Mouse (Mus musculus): ENCODE measurements around the gene Tdp1. TPM values are rescaled to one million over a fixed set of nuclear protein-coding genes. Genes with fewer than 3 reads are reported as not detected.

Gene Tdp1
- 1 to 10 TPM; 2.2 to 4.1 (median 3.2) TPM for total RNA-seq (2022)

DNA sequence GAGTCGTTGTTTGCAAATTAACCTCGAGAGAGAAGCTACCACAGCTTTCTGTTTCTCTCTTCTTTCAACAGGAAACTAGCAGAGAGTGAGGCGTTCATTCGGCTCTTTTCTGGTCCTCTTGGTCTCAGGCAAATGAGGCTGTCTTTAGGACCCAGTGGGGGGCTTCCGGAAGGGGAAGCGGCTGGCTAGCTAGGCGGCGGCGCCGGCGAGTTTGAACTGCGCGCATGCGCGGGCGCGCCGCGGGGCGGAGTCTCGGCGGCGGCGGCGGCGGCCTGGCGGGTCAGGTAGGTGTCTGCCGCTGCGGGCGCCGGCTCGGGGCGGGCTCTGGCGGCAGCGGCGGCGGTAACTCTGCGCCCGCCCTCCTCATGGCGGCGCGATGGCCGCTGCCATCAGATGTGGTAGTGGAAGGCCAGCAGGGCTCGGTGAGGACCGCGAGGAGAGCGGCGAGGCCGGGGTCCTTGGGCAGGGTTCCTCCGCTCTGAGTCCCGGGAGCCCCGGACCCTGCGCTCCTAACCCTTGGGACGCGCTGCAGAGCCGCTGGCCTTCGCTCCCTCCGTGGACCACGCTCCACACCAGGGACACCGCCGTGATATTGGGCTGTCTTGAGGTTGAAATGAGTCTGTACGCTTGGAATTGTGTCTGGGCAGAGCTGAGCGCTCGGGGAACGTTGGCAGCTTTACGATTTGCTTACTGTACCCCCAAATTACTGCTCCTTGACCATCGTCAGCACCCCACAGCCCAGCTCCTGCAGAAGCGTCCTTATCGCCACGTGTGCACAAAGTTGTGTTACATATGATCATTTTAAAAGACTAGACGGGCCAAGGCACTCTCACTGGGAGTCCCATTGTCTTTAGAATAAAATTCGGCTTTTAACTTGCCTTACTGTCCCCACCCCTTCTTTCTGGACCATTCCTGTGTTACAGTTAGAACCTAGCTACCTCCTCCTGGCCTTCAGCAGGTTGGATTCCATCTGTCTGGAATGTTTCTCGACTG is at the start of gene Tdp1, which contains the start of gene Efcab11:
Gene Tdp1, plus strand, starts transcription at position 249 of the 993 bp plus-strand sequence.
Gene Efcab11, minus strand, starts transcription at position 171 of the 993 bp plus-strand sequence.
- peak; percentile 83 to 88 for DNase-seq (ENCODE audit: low spot score in 2 of 2)

DNA sequence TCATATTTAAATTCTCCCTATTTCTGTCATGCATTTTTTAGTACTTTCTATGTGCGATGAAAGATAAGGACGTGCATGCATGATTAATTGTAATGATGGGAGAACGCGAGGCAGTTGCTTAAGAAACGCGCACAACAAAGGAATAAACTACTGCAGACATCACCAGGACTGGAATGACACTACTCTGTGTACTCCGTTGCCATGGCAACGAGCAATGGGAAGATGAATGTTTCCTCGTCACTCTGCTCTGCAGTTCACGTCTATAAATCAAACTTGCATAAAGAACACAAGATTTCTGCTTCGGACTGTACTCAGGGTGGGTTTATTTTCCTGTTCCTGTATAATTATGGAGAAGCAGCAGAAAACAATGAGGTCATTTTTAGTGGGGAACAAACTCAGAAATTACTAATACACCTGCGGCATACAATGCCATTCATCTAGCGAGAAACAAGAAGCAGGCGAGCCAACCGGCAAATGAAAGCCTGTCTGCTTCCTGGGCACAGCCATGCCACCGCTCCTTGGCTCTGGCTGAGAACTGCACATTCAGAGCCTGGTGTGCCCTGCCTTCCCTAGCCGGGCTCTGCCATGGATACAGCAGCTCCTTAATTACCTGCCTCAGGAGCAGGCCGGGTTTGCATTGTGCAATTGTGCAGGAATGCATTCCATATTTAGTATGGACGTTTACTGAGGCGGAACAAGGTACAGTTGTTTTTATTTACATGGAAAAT is 47.7 kb upstream of the Tdp1 start:
- no peak for DNase-seq (ENCODE audit: low spot score in 2 of 2)

DNA sequence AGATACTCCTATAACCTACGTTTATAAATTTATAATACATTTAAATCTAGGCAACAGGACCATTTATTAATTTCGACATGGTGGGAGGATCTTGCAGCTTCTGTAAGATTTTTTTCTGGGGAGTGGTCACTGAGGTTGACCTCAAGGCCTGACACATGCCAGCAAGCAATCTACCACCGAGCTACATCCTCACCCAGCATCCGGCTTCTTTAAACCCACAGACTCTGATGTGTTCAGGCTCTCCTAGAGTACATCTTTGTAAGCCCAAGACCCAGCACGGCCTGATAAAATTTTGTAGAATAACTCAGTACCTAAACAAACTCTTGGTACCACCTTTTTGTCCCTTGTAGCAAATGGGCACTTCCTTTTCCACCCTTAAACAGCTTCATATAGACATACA is 46.8 kb upstream of the Tdp1 start:
- DNase-seq (ENCODE audit: low spot score in 2 of 2): no peak

DNA sequence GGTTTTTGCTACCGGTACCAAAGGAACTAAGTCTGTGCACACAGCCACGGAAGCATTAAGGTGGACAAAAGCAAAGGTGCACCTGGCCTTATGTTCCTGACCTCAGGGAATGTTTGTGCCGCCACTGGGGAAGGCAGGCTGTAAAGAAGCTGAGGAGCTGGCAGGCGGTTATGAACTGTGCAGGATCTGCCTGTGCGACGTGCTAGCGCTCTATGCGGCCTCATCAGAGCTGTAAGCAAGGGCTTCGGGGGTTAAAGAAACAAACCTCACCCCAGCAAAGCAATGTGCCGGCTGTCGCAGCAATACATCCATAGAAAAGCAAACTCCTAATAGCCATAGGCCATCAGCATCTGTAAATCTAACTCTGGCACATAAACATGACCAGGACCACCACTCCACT is 46.2 kb upstream of the Tdp1 start:
- DNase-seq (ENCODE audit: low spot score in 2 of 2): no peak

DNA sequence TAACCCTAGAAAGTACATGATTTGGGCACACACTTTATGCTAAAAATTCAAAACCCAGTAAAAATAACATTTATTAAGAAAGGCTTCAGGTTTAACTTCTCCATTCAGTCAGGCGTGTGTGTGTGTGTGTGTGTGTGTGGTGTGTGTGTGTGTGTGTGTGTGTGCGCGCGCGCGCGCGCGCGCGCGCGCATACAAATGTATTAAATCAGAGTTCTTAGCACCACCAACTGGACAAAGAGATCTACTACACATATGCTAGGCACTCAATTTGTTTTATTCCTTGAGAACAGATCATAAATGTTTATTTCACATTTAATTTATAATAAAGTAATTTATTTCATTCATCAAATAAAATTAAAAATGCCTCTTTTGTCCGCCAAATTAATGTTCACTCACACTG is 45.6 kb upstream of the Tdp1 start:
- DNase-seq (ENCODE audit: low spot score in 2 of 2): no peak

DNA sequence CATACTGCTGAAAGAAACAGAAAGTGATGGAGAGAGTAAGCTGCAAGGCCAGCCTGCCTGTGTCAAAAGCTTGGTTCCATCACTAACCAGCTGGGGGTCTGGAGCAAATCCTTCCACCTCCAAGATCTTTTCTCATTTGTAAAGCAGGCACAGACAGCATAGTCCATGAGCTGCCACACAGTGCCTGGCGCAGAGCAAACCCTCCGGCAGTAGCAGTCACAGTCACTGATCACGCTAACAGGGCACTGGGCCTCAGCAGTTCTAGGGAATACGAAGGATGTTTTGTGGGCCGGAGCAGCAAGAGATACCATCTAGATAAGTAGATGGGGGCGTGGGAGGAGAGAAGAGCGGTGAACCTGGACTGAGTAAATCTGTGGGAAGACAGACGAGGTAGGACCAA is 39.4 kb upstream of the Tdp1 start:
- no peak for DNase-seq (ENCODE audit: low spot score in 2 of 2)

DNA sequence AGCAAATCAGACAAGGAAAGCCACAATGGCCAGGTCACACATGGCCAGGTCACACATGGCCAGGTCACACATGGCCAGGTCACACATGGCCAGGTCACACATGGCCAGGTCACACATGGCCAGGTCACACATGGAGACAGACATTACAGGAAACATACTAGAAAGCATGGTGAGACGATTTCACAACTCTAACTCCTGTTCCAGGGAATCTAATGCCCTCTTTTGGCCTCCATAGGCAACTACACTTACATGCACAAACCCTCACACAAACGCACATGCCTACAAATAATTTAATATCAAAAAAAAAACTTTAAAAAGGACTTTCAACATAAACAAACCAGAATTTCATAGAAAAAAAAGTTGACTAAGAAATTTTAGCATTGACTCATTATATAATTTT is 34.3 kb upstream of the Tdp1 start:
- no peak for DNase-seq (ENCODE audit: low spot score in 2 of 2)

DNA sequence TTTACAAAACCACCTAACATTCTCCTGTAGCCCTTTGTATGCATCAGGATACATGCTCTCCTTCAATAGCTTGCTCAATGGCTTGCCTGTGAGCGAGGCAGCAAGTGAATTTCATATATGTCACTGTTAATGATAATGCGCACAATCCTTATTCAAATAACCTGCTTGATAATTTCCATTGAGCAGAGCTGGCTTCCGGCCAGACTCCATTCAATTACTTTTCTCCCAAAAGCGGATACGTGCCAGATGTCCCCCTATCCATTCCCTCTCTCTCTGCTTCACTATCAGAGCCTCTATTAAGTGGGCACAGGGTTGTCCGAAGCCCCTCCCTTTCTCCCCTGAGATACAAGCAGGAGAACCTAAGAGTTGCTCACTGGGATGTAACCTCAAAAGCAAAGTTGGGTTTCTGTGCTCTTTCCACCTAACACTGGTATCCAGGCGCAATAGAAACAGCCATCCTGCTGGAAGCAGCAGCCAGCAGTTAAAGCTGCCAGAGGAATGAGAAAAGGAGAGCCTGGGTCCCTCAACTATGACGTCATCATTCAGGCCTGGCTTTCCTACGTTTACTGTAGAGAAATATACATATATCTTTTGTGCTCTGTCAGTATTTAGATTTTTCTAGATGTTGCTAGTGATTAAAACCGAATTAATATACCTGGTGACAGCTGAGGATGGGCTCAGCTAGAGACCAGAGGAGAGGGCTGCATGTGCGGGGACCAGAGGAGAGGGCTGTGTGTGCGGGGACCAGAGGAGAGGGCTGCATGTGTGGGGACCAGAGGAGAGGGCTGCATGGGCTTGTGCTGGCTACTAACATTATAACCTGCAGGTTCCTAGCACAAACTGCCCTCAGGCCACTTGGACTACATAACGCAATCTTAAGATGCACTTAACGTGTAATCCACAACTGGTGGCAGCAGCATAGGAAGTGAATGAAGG is 30.7 kb upstream of the Tdp1 start:
- DNase-seq (ENCODE audit: low spot score in 2 of 2): no peak

DNA sequence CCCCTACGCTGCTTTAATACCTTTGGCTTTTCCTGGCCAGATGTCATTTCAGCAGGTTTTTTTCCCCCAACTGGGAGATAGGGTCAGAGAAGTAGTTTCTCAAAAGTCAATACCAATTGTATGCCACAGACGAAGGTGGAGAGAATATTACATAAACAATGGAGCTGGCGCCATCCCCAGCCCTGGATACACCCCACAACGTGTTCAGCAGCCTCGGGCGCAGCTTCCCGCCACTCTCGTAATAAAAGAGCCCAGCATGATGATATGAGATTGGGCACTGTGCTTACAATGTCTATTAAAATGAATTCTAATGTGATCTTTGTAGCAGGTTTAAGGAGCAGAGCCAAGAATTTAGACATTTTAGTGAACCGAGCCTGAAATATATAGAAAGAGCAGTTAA is 28.3 kb upstream of the Tdp1 start:
- DNase-seq (ENCODE audit: low spot score in 2 of 2): no peak

DNA sequence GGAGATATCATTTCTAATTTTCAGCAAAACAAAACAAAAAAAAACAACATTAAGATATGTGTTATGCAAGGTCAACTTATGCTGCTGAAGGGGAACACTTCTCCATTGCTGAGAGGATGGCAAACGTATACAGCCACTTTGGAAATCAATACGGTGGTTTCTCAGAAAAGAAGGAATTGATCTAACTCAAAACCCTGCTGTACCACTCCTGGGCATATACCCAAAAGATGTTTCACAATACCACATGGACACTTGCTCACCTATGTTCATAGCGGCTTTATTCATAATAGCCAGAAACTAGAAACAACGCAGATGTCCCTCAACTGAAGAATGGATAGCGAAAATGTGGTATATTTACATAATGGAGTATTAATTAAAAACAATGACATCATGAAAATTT is 25.7 kb upstream of the Tdp1 start:
- no peak for DNase-seq (ENCODE audit: low spot score in 2 of 2)

GRCm38 (mm10) chr12:99859391-99860100 is 24.8 kb upstream of the Tdp1 start:
- no peak for DNase-seq (ENCODE audit: low spot score in 2 of 2)

DNA sequence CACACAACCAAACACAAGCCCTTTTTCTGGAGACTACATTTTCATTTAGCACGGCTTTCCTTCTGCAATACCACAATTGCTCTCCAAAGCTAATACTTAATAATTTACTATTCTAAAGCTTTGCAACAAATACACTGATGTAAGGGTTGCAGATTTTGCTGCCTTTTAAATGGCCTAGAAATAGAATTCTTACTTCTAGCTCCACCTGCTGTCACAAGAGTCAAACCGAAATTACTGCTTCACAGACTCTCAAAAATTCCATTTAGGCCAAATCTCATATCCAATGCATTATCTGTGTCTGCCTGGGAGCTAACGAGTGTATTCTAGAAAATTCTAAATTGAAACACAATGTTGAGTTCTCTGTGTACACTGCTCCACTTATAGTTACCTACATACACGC is 23.3 kb upstream of the Tdp1 start:
- no peak for DNase-seq (ENCODE audit: low spot score in 2 of 2)

- no peak for DNase-seq (ENCODE audit: low spot score in 2 of 2)
Observed at GRCm38 (mm10) chr12:99864613-99865012, 19.7 kb upstream of the Tdp1 start.

GRCm38 (mm10) chr12:99868821-99869220 is 15.5 kb upstream of the Tdp1 start:
- no peak for DNase-seq (ENCODE audit: low spot score in 2 of 2)

DNA sequence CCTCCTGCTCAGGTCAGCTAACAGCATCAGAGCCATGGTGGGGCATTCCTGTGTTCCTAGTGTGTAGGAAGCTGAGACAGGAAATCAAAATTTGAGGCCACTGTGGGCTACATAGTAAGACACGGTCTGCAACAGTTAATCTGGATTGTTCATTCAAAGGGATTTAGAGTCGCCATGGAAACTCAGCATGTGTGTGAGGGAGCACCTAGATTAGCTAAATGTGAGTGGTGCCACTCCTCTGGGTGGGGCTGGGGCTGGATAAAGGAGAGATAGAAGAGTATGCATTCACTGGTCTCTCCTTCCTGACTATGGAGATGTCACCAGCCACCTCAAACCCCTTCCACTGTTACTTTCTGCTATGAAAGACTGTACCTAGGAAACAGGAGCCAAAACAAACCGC is 10.9 kb upstream of the Tdp1 start:
- DNase-seq (ENCODE audit: low spot score in 2 of 2): no peak

DNA sequence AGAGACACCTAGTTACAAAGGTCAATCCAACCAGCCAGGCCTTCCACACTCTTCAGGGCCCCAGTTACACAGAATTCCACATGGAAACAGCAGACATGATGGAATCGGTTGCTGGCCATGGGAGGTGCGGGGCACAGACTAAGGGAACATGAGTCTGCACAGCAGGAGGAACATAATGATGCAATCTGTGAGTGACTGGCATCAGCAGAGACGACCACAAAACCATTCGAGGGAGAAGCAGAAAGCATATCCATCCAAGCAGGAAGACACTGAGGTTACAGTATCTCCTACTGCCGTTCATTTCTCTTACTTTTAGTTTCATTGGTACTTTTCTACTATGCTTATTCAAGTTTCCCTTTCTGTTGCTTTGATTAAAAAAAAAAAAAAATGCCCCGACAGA is 9.7 kb upstream of the Tdp1 start:
- DNase-seq (ENCODE audit: low spot score in 2 of 2): no peak

DNA sequence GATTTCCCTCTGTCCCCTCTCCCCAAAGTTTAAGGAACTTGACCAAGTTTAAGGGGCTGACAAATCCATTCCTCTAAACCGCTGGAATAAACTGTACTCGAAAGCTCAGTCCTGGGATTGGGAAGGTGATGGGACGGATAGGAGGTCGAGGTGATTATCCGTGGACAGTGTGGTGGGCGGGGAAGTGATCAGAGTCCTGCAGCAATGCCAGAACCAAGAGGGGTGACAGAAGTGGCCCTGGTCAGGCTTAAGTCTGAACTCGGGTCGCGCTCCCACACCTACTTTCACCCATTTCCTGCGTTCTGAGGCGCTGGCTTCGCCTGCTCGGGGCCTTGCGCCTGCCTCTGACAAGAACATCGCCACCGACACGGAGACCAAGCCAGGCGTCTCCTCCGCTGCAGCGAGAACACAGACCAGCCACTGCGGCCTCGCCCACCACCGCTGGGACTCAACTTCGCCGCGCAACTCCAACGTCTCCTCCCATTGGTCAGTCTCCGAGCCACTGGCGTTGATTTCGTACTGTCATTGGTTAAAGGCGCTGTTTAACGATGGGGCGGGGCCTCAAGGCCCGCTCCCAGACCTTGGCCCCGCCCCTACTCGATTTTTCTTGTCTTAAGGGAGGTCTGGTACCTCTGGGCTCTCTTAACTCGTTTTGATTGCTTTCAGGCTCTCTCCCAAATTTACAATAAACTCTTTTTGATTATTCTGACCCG is 1.2 kb upstream of the Tdp1 start:
- DNase-seq (ENCODE audit: low spot score in 2 of 2): peak; percentile 75 to 79

DNA sequence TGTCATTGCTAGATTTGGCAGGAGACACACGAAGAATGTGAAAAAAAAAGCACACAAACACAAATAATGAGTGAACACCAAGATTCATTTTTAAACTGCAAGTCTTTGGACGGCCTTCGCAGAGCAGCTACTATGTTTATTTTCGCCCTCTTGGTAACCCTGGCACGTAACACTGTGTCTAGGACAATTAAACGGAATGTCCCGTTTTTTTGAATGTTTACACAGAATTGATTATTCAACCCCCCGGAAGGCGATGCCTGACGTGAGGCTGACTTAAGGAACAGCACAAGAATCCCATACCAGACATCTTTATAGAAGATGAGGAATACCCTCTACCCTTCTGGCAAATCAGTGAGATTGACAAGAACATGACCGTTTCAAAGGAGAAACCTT is 608 bp upstream of the Tdp1 start:
- DNase-seq (ENCODE audit: low spot score in 2 of 2): no peak

- no peak for DNase-seq (ENCODE audit: low spot score in 2 of 2)
Observed at GRCm38 (mm10) chr12:99885282-99885901, 1.1 kb downstream of the Tdp1 start.

- DNase-seq (ENCODE audit: low spot score in 2 of 2): no peak
Observed at GRCm38 (mm10) chr12:99897846-99898245, 13.5 kb downstream of the Tdp1 start.

All from gastrocnemius, adult 8-10 months (tissue).